Mouse (Mus musculus): Measurements from ENCODE around the gene Cyp2c66.
"Not testable (repeated sequence)": the region's sequence is repeated elsewhere in the genome, so short reads cannot be mapped to it uniquely, and the experiment has no call there.

DNA sequence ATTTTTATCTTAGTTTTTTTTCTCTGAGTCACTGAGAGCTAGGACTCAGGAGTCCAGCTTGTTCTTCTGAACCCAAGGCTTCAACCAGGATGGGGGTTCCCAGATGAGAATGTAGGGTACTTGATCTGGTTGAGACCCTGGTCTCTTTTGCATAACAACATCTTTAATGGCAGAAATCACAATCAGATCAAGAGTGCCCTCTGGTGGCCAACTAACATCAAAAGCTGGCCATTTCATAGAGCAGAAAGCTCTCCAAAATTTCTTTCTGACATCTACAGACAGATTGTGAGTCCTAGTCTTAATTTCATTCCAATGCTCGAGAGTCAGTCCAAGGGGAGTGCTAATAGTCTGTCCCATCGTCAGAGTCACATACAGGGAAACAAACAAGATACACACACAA is 14.9 kb upstream of the Cyp2c66 start:
- TF ChIP-seq TAL1, GATA1 (IDR thresholded peaks at IDR 0.05; ENCODE audit: low read length): not testable (repeated sequence)
